Mouse (Mus musculus) lung, embryonic 15.5 days (tissue): ENCODE measurements at regions not wholly inside any gene's neighbourhood (a gene's known extent, or its start where the extent isn't known, plus 50 kb on each side); places are given as distances from the start of the nearest gene placed in this dataset.

Source experiments
- ATAC-seq: fragments of 200-750 bp; cut with Nextera tagmentation; 2 replicates; pipeline ENCODE4 v1.8.0; 2017; ENCODE audit warnings: moderate number of reproducible peaks, borderline replicate concordance; ENCODE audit not compliant: low FRiP score, low TSS enrichment; ENCODE audit errors: extremely low read depth
- H3K27ac ChIP-seq: fragments of 300-500 bp; sonication (generic); 2 replicates; pipeline ENCODE4 v1.5.1; 2015; ENCODE audit warnings: moderate library complexity, mild to moderate bottlenecking, inconsistent platforms
- H3K27me3 ChIP-seq: fragments of 300-500 bp; sonication (generic); 2 replicates; pipeline ENCODE4 v1.6.1; 2015; ENCODE audit warnings: inconsistent platforms
- H3K36me3 ChIP-seq: fragments of 300-500 bp; sonication (generic); 2 replicates; pipeline ENCODE4 v1.6.1; 2015; ENCODE audit warnings: inconsistent platforms
- H3K4me1 ChIP-seq: fragments of 300-500 bp; sonication (generic); 2 replicates; pipeline ENCODE4 v1.6.1; 2015; ENCODE audit warnings: inconsistent platforms
- H3K4me2 ChIP-seq: fragments of 300-500 bp; sonication (generic); 2 replicates; pipeline ENCODE4 v1.6.1; 2015; ENCODE audit warnings: inconsistent platforms, mild to moderate bottlenecking, moderate library complexity
- H3K4me3 ChIP-seq: fragments of 300-500 bp; sonication (generic); 2 replicates; pipeline ENCODE4 v1.5.1; 2015; ENCODE audit warnings: mild to moderate bottlenecking, inconsistent platforms
- H3K9ac ChIP-seq: fragments of 300-500 bp; sonication (generic); 2 replicates; pipeline ENCODE4 v1.6.1; 2015; ENCODE audit warnings: inconsistent platforms
- H3K9me3 ChIP-seq: fragments of 300-500 bp; sonication (generic); 2 replicates; pipeline ENCODE4 v1.6.1; 2016; ENCODE audit warnings: inconsistent platforms
- WGBS: fragments of 180-500 bp; shearing (Covaris S2); methylation state at CpG from one replicate; pipeline ENCODE4 v1.1.7; 2015; 5-methylcytosine and 5-hydroxymethylcytosine counted together

- no peaks in the 10 kb centered on the region for H3K27me3 ChIP-seq
- ATAC-seq, result no peak
- H3K4me2 ChIP-seq, result no peak overlapping the region
- WGBS, result 23% methylated on average over 2 of the region's 2 CpGs
- no peaks in the 10 kb centered on the region for H3K4me1 ChIP-seq
- no peaks in the 10 kb centered on the region for H3K36me3 ChIP-seq
- H3K4me3 ChIP-seq, result no peak overlapping the region
- no peak overlapping the region for H3K9ac ChIP-seq
- no peaks in the 10 kb centered on the region for H3K9me3 ChIP-seq
- H3K27ac ChIP-seq, result no peak overlapping the region
These were observed 211.9 kb upstream of the Gimd1 start for GRCm38 (mm10) chr3:132417742-132418141.

GRCm38 (mm10) chr3:132425819-132426671 lies 203.6 kb upstream of the Gimd1 start:
- Histone ChIP-seq H3K4me1 (peaks cover 3% of the 10 kb centered on the region; the same call in 1 of the 2 replicates), H3K9ac (no peak overlapping the region), H3K27me3 (no peaks in the 10 kb centered on the region), H3K4me3 (no peak overlapping the region), H3K9me3 (no peaks in the 10 kb centered on the region), H3K27ac (no peak overlapping the region), H3K36me3 (no peaks in the 10 kb centered on the region), H3K4me2 (no peak overlapping the region)
- ATAC-seq, result peak; percentile 59; the same call in 1 of the 2 replicates
- WGBS, result 36% methylated on average over 11 of the region's 11 CpGs

GRCm38 (mm10) chr3:132427244-132427643 lies 202.4 kb upstream of the Gimd1 start:
- H3K9ac ChIP-seq, result no peak overlapping the region
- no peak for ATAC-seq
- peaks cover 3% of the 10 kb centered on the region; the same call in 1 of the 2 replicates for H3K4me1 ChIP-seq
- H3K27ac ChIP-seq, result no peak overlapping the region
- H3K4me3 ChIP-seq, result no peak overlapping the region
- no peaks in the 10 kb centered on the region for H3K27me3 ChIP-seq
- WGBS, result 41% methylated on average over 9 of the region's 9 CpGs
- H3K9me3 ChIP-seq, result no peaks in the 10 kb centered on the region
- no peak overlapping the region for H3K4me2 ChIP-seq
- H3K36me3 ChIP-seq, result no peaks in the 10 kb centered on the region

- Histone ChIP-seq H3K4me2 (peak overlapping the region; percentile 16; the same call in 1 of the 2 replicates), H3K4me1 (peaks cover 3% of the 10 kb centered on the region; the same call in 1 of the 2 replicates), H3K27ac (no peak overlapping the region), H3K9me3 (no peaks in the 10 kb centered on the region), H3K36me3 (no peaks in the 10 kb centered on the region), H3K9ac (no peak overlapping the region), H3K27me3 (no peaks in the 10 kb centered on the region), H3K4me3 (no peak overlapping the region)
- WGBS, result 41% methylated on average over 17 of the region's 17 CpGs
- ATAC-seq, result peak; percentile 65; the same call in 1 of the 2 replicates
These were observed 201.5 kb upstream of the Gimd1 start for GRCm38 (mm10) chr3:132428148-132428547.

GRCm38 (mm10) chr3:132431805-132432204 lies 197.8 kb upstream of the Gimd1 start:
- no peaks in the 10 kb centered on the region; the same call in 1 of the 2 replicates for H3K4me1 ChIP-seq
- no peak overlapping the region for H3K27ac ChIP-seq
- no peaks in the 10 kb centered on the region for H3K9me3 ChIP-seq
- ATAC-seq, result no peak
- H3K4me2 ChIP-seq, result no peak overlapping the region
- no peak overlapping the region for H3K9ac ChIP-seq
- H3K36me3 ChIP-seq, result no peaks in the 10 kb centered on the region
- no peak overlapping the region for H3K4me3 ChIP-seq
- no peaks in the 10 kb centered on the region for H3K27me3 ChIP-seq

- Histone ChIP-seq H3K9me3 (no peaks in the 10 kb centered on the region), H3K4me3 (no peak overlapping the region), H3K4me1 (no peaks in the 10 kb centered on the region), H3K27ac (no peak overlapping the region), H3K27me3 (no peaks in the 10 kb centered on the region), H3K9ac (no peak overlapping the region), H3K36me3 (no peaks in the 10 kb centered on the region), H3K4me2 (no peak overlapping the region)
- ATAC-seq, result no peak
- WGBS, result 73% methylated on average over 6 of the region's 6 CpGs
These were observed 188.4 kb upstream of the Gimd1 start for GRCm38 (mm10) chr3:132441226-132441625.

- WGBS, result 16% methylated on average over 4 of the region's 4 CpGs
- Histone ChIP-seq H3K4me2 (no peak overlapping the region), H3K4me3 (no peak overlapping the region), H3K4me1 (no peaks in the 10 kb centered on the region), H3K27ac (no peak overlapping the region), H3K9ac (no peak overlapping the region), H3K9me3 (no peaks in the 10 kb centered on the region), H3K27me3 (no peaks in the 10 kb centered on the region), H3K36me3 (no peaks in the 10 kb centered on the region)
- ATAC-seq, result no peak
These were observed 175.7 kb upstream of the Gimd1 start for GRCm38 (mm10) chr3:132453927-132454326.

- Histone ChIP-seq H3K9ac (no peak overlapping the region), H3K27ac (no peak overlapping the region), H3K4me3 (no peak overlapping the region), H3K9me3 (no peaks in the 10 kb centered on the region), H3K36me3 (no peaks in the 10 kb centered on the region), H3K27me3 (no peaks in the 10 kb centered on the region), H3K4me2 (no peak overlapping the region), H3K4me1 (no peaks in the 10 kb centered on the region)
- WGBS, result 77% methylated on average over 5 of the region's 5 CpGs
- ATAC-seq, result no peak
These were observed 167.2 kb upstream of the Gimd1 start for GRCm38 (mm10) chr3:132462348-132462959.

- Histone ChIP-seq H3K9ac (no peak overlapping the region), H3K27ac (no peak overlapping the region), H3K27me3 (no peaks in the 10 kb centered on the region), H3K9me3 (no peaks in the 10 kb centered on the region), H3K4me3 (no peak overlapping the region), H3K4me1 (no peaks in the 10 kb centered on the region), H3K36me3 (no peaks in the 10 kb centered on the region), H3K4me2 (no peak overlapping the region)
- no peak for ATAC-seq
- 35% methylated on average over 4 of the region's 4 CpGs for WGBS
These were observed 158.6 kb upstream of the Gimd1 start for GRCm38 (mm10) chr3:132471070-132471469.

- 81% methylated on average over 5 of the region's 5 CpGs for WGBS
- no peak overlapping the region for H3K27ac ChIP-seq
These were observed 151.9 kb upstream of the Gimd1 start for GRCm38 (mm10) chr3:132477768-132478167.

GRCm38 (mm10) chr3:132479275-132479674 lies 150.3 kb upstream of the Gimd1 start:
- Histone ChIP-seq H3K36me3 (no peaks in the 10 kb centered on the region), H3K4me2 (no peak overlapping the region), H3K27me3 (no peaks in the 10 kb centered on the region), H3K9me3 (no peaks in the 10 kb centered on the region), H3K4me1 (no peaks in the 10 kb centered on the region), H3K27ac (no peak overlapping the region), H3K9ac (no peak overlapping the region), H3K4me3 (no peak overlapping the region)
- no peak for ATAC-seq
- WGBS, result 52% methylated on average over 2 of the region's 2 CpGs

More at GRCm38 (mm10) chr3:132477768-132478167, 151.9 kb upstream of the Gimd1 start:
- H3K9me3 ChIP-seq, result no peaks in the 10 kb centered on the region
- no peak overlapping the region for H3K4me2 ChIP-seq
- H3K27me3 ChIP-seq, result no peaks in the 10 kb centered on the region
- H3K9ac ChIP-seq, result no peak overlapping the region
- no peaks in the 10 kb centered on the region for H3K4me1 ChIP-seq
- H3K36me3 ChIP-seq, result no peaks in the 10 kb centered on the region
- H3K4me3 ChIP-seq, result no peak overlapping the region
- no peak for ATAC-seq

GRCm38 (mm10) chr3:132484814-132485213 lies 144.8 kb upstream of the Gimd1 start:
- no peak for ATAC-seq
- WGBS, result 87% methylated on average over 2 of the region's 2 CpGs
- no peak overlapping the region for H3K9ac ChIP-seq
- H3K36me3 ChIP-seq, result no peaks in the 10 kb centered on the region
- no peaks in the 10 kb centered on the region for H3K4me1 ChIP-seq
- no peaks in the 10 kb centered on the region for H3K9me3 ChIP-seq
- no peaks in the 10 kb centered on the region for H3K27me3 ChIP-seq
- no peak overlapping the region for H3K4me3 ChIP-seq
- no peak overlapping the region for H3K4me2 ChIP-seq
- H3K27ac ChIP-seq, result no peak overlapping the region
